Mouse (Mus musculus) small intestine, adult 2 months (tissue): ENCODE measurements at regions not wholly inside any gene's neighbourhood (a gene's known extent, or its start where the extent isn't known, plus 50 kb on each side); places are given as distances from the start of the nearest gene placed in this dataset.

ENCODE experiments used
- CTCF ChIP-seq: fragments of 200-500 bp; IDR thresholded peaks from 2 replicates; pipeline ENCODE4 v1.5.1; 2012; ENCODE audit warnings: low read depth, mild to moderate bottlenecking, control low read depth, inconsistent platforms, low read length, moderate library complexity, mixed read lengths; ENCODE audit not compliant: insufficient replicate concordance, insufficient read length; ENCODE audit errors: extremely low read depth
- POLR2A ChIP-seq: fragments of 200-500 bp; IDR thresholded peaks from 2 replicates; pipeline ENCODE4 v1.6.1; 2012; ENCODE audit warnings: low read depth, mild to moderate bottlenecking, control low read depth, inconsistent platforms, low read length, moderate library complexity

- TF ChIP-seq CTCF (no peak), POLR2A (no peak)
Observed at GRCm38 (mm10) chr15:96928692-96929091, 127.1 kb downstream of the Slc38a4 start.
